Mouse (Mus musculus) kidney, postnatal 14 days (tissue): ENCODE data around the gene Epop.
"Not testable (repeated sequence)": the region's sequence is repeated elsewhere in the genome, so short reads cannot be mapped to it uniquely, and the experiment has no call there.

Source experiments
- DNase-seq: peaks from one replicate; pipeline ENCODE4 v3.0.0; 2022; ENCODE audit warnings: mixed read lengths

The Epop gene

DNA sequence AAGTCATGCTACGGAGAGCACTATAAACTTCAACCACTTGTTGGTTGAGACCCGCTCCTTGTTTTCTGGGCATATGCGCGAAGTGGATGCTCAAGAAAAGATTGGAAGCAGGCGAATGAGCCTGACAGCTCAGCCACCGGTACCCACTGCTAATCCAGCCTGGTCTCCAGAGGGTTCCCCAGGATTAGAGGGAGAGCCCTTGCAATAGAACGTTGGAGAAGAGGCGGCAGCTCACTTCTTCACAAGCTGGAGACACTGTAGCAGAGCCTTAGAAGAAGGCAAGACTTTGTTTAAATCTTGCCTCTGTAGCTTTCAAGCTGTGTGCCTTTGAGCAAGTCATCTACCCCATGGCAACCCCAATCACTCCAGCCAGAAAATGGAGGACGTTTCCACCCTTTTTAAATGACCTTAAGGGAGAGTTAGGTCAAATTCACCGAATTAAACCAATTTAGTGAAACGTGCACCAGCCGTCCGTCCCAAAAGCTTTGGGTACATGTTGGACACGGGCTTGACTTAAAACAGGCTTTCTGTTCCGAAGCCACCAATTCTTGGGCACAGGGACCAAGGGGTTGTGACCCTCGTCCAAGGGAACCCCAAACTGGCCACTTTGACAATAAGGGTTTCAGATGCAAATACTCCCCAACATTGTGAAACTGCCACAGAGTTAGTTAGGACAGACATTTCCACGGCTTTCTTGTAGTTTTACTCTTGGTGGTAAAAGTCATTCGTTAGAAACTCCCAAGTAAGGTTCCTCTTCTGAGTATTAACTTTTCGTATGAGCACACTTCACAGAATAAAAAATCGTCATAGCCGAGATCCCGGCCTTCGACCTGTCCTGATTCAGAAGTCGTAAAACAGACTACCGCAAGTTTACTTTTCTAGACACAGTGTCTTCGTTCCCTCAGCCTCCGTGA, 31.5 kb upstream of the Epop start:
- DNase-seq, result no peak

DNA sequence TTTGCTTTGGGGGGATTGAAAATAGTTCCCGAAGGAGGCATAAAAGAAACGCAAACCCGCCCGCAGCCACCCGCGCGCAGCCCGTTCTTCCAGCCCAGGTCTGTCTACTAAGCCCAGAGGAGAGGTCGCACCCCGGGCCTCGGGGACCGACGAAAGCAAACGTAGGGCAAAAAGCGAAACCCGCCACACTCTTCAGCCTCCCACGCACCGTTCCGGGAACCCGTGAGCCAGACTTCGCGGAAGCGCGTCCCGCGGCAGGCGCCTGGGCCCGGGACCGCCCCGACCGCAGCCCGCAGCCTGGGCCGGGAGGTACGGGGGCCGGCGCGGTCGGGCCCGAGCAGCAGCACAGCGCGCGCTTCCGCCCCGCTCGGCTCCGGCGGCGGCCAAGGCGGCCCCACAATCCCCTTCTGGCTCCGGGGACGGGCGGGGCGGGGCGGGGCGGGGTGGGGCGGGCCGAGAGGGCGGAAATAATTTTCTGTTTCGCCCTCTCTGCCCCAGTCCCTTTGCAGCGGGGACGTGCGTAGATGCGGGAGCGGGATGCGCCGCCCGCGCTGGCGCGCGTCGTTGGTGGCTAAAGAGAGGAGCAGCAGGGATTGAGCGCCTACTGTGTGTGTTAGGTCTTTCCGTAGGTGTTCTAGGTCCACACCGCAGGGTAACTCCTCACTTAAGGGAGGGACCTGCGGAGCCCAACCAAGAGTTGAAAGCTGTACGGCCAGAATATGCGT, 30.6 kb upstream of the Epop start:
- DNase-seq, result peak; percentile 89

DNA sequence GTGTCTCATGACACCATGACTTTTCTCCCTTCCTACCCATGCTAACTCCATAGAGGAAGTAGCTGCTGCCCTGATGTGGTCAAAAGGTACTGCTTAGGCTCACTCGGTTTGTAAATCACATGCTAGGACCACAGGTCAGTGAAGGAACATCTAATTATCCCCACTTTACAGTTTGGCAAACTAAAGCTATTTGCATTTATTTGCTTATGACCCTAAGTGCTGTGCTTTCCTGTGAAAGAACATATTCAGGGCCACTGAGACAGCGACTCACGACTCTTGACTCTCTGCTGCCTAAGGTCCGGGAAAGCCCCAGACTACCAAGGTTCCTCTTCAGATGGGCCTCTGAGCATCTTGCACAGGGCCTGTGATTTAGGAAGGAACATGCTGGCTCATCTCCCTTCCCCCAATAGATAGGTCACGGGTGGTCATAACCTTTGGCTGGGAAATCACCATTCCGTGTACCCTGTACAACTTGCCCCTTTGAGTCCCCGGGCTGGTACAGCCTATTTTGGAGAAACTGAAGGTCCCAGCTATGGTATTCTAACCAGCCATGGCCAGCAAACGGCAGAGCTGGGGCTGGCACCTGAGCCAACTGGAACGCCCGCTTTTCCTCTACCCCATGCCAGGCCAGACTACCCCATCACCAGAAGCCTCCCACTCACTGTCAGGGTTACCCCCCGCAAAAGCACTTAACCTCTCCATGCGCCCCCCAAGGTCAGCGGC, 29.9 kb upstream of the Epop start:
- peak; percentile 38 for DNase-seq

DNA sequence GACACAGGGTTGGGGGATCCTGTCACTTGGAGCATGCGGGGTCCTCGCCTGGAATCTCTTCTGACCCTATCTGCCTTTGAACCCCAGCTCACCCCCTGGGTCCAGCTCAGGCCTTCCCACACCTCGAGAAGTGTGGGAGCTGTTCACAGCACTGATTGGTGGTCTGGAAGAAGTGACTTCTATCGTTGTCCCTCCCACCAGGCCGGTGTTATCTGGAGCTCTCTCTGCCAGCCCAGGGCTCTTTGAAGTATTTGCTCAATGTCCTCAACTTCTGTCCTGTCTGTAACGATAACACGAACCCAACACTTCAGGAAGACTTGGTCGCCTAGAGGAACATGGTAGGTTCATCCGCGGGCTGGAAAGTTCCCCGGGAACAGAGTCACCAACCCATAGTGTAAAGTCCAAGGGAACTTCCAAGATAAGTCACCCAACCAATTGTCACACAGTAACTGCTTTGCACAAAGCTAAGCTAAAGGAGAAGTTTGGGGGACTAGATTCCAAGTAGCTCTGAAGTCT, 29.3 kb upstream of the Epop start:
- DNase-seq, result no peak

DNA sequence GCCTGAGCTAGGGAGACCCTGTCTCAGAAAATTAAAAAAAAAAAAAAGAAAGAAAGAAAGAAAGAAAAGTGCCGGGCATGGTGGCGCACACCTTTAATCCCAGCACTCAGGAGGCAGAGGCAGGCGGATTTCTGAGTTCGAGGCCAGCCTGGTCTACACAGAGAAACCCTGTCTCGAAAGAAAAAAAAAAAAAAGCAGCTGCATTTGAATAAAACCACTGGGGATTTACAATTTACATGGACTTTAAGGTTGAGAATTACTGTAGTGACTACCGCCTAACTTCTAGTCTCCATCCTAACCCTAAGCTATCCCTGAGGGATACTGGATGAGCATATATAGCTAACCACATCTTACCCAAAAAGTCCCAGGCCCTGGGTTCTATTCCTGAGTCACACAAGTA, 28.5 kb upstream of the Epop start:
- DNase-seq, result not testable (repeated sequence)

DNA sequence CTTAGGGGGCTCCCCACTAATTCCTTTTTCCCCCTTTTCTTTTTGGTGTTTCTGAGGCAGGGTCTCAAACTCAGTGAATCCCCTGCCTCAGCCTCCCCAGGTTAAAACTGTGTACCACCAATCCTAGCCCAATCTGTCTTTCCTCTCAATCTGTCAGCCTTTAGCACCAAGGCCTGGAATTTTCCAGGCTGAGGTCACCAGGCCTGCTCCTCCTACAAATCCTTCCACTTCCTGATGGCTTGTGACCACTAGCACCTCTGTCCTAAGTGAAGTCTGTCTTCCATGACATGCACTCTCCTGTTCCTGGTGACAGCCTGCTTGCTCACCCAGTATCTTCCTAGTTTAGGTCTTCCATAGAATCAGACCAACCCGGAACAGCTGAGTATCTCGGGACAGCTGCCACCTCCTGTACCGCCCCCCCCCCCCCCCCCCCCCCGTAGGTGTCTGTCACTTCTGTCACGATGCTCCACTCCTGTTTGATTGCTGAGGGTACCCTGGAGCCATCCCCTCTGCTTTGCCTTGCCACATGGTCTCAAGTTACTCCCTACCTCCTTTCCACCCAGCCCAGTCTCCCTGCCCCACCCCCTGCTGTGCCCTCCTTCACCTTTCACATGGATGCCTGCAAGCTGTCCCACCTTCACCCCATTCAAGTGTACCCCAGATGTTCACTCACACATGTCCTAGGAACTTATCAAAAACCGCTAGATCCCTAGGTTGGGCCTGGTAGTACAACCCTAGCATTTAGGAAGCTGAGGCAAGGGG, 27.9 kb upstream of the Epop start:
- no peak for DNase-seq

DNA sequence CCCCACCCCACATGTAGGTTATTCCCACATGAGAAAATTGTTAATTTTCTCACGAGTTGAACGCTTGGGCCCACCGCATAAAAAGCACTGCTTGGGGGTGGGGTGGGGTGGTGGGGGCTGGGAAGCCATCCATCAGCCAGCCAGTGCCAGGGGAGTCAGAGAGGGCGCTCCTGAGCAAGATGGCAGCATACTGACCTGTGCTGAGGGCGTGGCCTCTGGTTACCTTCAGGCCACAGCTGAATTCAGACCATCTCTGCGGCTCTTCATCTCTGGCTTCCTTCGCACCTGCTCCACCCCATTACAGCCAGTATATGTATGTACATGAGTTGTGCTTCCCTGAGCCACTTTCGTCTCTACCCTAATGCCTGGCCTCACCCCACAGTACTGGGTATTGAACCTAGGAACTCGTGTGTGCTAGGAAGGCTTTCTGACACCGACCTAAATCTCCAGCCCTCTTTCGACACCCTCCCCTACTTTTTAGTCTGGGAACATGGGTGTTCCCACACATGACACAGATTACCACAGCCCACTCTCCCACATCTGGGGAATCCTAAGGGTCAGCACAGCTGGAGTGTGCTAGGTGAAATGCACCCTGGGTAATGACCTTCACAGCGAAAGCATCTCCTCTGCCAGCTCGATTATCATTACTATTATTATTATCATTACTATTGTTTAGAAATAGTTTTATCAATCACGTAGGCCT, 26.9 kb upstream of the Epop start:
- DNase-seq, result no peak

DNA sequence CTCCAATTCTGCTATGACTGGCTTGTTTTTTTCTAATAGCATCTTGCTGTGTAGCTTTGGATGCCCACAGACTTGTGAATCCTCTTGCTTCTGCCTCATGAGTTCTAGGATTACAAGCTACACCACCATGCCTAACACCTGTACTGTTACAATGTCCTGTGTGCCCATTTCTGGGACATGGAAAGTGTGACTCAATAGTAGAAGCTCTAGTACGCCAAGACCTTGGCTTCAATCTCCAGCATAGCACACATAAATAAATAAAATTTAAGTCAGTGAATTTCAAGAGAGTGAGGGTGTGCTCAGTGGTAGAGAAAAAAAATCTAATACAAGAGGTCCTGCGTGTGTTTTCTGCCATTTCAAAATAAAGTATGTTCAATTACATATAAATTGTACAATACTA, 24.7 kb upstream of the Epop start:
- no peak for DNase-seq

DNA sequence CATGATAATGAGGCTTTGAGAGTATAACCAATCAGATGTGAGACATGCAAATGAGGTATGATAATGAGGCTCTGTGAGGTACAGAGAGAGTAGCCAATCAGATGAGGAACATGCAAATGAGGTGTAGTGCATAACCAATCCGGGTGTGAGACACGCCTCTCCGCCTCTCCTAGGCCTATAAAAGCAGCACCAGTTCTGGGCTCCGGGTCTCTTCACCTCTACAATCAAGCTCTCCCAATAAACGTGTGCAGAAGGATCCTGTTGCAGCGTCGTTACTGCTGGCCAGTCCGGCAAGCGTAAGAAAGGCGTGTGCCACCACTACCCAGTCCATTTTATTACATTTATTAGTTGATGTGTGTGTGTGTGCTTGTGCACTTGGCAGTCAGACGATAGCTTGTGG, 23.9 kb upstream of the Epop start:
- not testable (repeated sequence) for DNase-seq

DNA sequence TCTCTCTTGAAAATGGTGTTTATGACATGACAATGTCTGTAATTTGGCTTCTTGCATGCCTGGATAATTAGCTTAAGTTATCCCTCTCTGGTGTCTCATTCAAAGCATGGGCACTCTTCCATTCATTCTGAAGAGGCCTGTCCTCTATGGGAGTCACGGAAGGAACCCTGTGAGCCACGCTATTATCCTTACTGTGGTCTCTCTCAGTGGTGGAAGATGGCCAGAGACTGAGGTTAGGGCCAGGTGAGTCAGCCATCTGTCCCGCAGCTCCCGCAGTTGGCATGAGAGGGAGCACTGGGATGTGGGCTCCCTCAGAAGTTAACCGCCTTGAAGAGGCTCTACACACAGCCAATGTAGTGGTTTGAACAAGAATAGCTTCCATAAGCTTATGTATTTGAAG, 20.8 kb upstream of the Epop start:
- no peak for DNase-seq

DNA sequence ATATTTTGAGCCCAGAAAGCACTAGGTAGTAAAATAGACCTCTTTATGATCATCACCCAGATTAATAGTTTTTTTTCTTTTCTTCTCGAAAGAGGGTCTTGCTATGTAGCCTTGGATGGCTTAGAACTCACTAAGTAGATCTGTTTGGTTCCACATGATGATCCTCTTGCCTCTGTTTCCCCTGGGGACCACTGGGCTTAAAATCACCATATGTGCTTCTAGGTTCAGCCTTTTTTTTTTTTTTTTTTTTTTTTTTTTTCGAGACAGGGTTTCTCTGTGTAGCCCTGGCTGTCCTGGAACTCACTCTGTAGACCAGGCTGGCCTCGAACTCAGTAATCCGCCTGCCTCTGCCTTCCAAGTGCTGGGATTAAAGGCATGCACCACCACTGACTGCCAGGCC, 19.0 kb upstream of the Epop start:
- not testable (repeated sequence) for DNase-seq

DNA sequence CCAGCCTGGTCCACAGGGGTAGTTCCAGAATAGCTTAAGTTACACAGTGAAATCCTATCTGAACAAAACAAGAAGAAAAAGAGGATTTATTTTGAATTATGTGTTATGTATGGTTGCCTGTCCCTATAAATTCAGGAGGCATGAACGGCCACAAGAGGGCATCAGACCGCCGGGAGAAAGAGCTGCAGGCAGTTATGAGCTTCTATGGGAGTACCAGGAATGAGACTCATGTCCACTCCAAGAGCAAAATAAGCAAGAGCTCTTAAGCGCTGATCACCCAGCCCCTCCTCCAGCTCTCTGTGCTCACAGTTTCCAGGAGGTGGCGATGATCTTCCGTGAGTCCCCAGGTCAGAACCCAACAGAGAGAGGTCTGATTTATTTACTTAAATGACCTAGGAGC, 15.3 kb upstream of the Epop start:
- DNase-seq, result peak; percentile 79

DNA sequence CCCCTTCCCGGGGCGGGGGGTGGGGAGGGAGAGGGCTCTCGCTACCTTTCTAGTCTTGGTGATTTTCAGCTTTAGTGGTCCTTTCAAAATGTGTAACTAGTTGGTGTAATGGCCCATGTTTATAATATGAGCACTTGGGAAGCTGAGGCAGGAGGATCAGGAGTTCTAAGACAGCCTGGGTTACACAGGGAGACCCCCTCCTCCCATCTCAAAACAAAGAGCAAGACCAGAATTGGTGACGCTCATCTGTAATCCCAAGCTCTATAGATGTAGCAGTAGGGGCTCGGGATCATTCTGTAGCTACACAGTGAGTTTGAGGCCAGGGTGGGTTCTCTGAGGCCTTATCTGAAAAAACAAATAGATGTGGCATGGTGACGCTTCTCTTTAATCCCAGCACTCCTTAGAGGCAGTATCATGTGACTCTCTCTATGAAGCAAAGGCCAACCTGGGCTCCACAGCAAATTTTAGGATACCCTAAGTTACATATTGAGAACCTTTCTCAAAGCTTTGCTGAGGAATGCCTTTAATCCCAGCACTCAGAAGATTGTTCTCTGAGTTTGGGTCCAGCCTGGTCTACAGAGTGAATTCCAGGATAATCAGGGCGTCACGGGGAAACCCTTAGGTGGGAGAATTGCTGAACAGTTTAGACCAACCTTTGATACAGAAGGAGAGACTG, 14.0 kb upstream of the Epop start:
- DNase-seq, result no peak

DNA sequence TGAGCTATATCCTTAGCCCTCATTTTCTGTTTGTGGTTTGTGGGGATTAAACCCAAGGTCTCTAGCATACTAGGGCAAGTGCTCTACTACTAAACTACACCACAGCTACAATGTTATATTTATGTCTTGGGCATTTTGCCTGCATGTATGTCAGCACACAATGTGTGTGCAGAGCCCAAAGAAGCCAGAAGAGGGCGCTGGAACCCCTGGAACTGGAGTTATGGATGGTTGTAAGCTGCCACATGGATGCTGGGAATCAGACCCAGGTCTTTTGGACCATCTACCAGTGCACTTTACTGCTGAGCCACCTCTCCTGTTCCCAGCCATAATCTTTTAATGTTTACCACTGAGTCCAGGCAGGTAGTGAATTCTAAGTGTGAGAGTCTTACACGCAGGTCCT, 13.2 kb upstream of the Epop start:
- no peak for DNase-seq

DNA sequence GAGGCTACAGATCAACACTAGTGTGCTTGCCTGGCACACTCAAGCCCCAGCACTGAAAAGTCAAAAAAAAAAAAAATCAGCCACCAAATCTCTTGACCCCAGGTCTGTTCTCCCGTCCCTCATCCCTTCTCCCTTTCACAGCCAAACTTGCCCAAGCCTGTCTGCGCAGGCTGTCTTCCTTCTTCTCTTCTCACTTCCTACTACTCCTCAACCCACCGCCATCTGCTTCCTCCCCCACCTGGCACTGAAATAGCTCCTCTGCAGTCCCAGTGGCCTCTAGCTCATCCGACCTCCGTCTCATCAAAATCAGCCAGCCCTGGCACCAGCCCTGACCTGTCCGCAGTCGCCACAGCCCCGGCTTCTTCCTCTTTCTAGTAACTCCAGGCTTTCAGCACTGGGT, 12.2 kb upstream of the Epop start:
- DNase-seq, result no peak

DNA sequence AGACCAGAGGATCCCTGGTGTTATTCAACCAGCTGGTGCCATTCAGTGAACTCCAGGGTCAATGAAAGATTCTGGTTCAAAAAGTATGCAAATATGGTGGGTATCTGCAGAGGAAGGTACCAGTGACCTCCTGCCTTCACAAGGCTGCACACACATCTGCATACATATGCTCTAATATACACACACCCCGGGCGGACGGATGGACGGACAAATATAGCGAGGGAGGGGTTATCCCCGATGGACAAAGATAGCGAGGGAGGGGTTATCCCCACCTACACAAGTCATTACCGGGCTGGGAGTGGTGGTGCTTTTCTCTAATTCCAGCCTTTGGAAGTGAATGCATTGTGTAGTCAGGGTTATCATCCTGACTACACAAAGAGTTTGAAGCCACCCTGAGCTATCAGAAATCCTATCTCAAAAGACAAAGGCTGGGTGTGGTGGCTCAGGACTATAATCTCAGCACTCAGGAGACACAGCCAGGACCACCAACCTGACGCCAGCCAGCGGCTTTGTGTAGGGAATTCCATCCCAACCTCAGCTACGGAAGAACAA, 6.0 kb upstream of the Epop start:
- DNase-seq, result no peak

DNA sequence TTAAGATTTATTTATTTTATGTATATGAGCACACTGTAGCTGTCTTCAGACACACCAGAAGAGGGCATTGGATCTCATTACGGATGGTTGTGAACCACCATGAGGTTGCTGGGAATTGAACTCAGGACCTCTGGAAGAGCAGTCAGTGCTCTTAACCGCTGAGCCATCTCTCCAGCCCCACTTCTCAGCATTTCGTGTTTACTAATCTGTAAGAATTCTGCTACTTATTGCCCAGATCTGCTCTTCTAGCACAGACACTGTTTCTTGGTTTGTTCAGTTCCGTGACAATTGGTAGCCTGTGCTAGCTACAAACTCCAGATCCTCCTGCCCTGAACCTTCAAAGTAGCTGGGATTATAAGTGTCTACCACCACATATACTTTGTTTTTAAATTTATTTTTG, 2.9 kb upstream of the Epop start:
- DNase-seq, result not testable (repeated sequence)

DNA sequence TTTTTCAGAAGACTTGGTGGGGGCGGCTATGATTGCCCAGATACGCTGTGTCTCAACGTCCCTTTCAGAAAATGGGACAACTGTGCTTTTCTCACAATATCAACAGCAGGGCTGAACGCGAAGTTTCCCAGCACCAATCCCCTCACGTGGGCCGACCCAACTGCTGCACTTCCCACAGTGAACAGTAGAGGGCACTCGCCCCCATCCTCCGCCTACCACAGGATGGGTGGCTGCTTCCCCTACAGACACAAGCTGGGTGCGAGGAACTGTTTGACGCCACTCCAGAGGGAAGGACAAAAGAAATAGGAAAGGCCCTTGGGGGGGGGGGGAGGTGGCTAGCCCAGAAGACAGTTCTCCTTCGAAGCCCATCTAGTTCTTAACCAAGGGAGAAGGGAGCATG, 2.4 kb upstream of the Epop start:
- peak; percentile 84 for DNase-seq

DNA sequence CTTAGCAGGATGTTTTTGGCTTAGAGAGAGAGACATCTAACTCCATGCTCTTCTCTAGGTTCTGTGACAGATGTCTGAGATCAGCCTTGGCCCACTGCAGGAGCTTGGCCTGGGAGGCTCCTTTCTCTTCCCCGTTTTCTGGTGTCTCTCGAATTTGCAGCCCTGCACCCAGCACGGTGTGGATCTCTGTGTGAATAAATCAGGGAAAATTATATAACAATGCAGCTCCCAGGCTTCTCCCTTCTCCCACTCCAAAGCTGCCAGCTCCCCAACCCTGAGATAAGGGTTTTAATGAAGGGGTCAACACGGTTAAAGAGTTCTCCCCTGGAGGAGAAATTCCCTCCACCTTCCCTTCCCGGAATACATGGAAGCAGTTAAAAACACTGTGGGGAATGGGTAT, 2.0 kb upstream of the Epop start:
- DNase-seq, result no peak

DNA sequence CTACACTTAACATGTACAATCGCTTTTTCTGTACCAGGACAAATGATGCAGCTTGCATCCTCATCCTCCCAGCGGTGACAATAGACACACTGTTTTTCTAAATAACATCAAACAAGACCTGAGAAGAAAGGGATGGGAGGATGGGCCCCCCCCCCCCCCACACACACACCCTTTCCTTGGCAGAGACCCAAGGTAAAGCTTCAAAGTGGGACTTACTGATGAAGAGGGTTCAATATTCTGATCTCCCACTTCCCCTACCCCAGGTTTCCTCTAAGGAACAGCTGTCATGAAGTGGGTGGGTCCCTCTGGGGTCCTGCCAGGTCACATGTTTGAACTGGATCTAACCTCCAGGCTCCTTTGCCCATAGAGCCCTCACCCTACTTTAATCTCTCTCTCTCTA, 1.5 kb upstream of the Epop start:
- no peak for DNase-seq
